Mouse (Mus musculus) G1E (cell line): ENCODE measurements around the gene Adrm1.

ENCODE experiments used
- CTCF ChIP-seq: IDR thresholded peaks from 2 replicates; pipeline ENCODE4 v1.5.1; 2012; ENCODE audit warnings: low read depth, low read length, inconsistent platforms, mixed read lengths
- POLR2AphosphoS5 ChIP-seq: IDR thresholded peaks from 2 replicates; pipeline ENCODE4 v1.6.1; 2012; ENCODE audit warnings: low read depth, low read length, inconsistent platforms; ENCODE audit not compliant: insufficient replicate concordance

- no peak for TF ChIP-seq CTCF
- TF ChIP-seq POLR2AphosphoS5, result no peak
Observed at GRCm38 (mm10) chr2:180184011-180184751, 12.9 kb downstream of the Adrm1 start.
